Mouse (Mus musculus): ENCODE data around the gene Spg11. TPM values are rescaled to one million over a fixed set of nuclear protein-coding genes. Genes with fewer than 3 reads are reported as not detected.
A peak's percentile ranks its signal among the peaks of the same experiment; 100 is the strongest.

Spg11 gene
- polyA plus RNA-seq, 1 experiment, result 7.1 TPM

DNA sequence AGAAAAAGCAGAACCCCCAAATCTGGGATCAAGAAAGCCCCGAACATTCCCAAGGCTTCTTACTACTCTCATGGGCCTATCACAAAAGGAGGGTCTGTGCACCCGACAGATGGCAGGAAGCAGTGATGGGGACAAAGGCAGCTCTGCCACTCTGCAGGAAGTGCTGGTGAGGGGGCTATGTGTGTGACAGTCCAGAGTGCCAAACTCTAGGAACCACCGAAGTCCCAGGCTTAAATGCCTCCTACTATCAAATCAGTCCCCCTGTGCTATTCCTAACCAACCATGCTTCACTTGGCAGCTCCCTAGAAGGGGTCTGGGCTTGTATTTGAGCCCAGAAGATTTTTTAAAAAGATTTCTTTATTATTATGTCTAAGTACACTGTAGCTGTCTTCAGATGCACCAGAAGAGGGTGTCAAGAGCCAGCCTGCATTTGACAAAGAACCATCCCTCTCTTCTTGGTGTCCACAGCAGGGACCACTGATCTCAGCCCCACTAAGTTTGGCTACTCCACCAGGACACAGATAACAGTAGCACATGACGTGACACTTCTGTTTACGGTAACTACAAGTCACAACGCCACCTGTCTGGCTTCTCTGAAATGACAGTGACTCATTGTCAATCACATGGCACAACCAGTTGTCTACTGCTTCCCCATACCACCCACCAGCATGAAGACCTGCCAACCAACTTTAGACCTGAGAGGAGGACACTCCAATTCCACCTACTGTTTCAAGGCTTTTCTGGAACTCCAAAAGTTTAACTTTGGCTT, 48.9 kb downstream of the Spg11 start:
- Histone ChIP-seq H3K4me1 (ENCODE audit: control insufficient read depth, insufficient read depth, insufficient read length) (no peaks in the 10 kb centered on the region), H3K27me3 (ENCODE audit: control insufficient read depth, insufficient read depth, low read length) (no peaks in the 10 kb centered on the region), H3K27ac (ENCODE audit: insufficient read depth, low read length) (no peak overlapping the region), H3K4me3 (ENCODE audit: extremely low read depth, insufficient read depth, insufficient read length) (no peak overlapping the region), H3K36me3 (ENCODE audit: control insufficient read depth, insufficient read depth, low read length) (peaks cover 17% of the 10 kb centered on the region)
- TF ChIP-seq POLR2A (IDR thresholded peaks at IDR 0.05; ENCODE audit: low read depth, low read length), result no peak
- TF ChIP-seq CTCF (IDR thresholded peaks at IDR 0.05; ENCODE audit: extremely low read depth, insufficient read depth, insufficient read length, insufficient replicate concordance), result no peak
- peak in 1 of 2 experiments; percentile 12 for DNase-seq (ENCODE audit: low read depth in 1 of 2, low spot score in 2 of 2)
- 90% methylated on average over 6 of the region's 6 CpGs for WGBS

GRCm38 (mm10) chr2:122066241-122066640, 51.9 kb downstream of the Spg11 start:
- 86% methylated on average over 8 of the region's 8 CpGs for WGBS
- Histone ChIP-seq H3K36me3 (ENCODE audit: control insufficient read depth, insufficient read depth, low read length) (peaks cover 15% of the 10 kb centered on the region), H3K4me3 (ENCODE audit: extremely low read depth, insufficient read depth, insufficient read length) (no peak overlapping the region), H3K4me1 (ENCODE audit: control insufficient read depth, insufficient read depth, insufficient read length) (no peaks in the 10 kb centered on the region), H3K27ac (ENCODE audit: insufficient read depth, low read length) (no peak overlapping the region), H3K27me3 (ENCODE audit: control insufficient read depth, insufficient read depth, low read length) (no peaks in the 10 kb centered on the region)
- DNase-seq (ENCODE audit: low read depth in 1 of 2, low spot score in 2 of 2), result no peak
- TF ChIP-seq POLR2A (IDR thresholded peaks at IDR 0.05; ENCODE audit: low read depth, low read length), result no peak
- no peak for TF ChIP-seq CTCF (IDR thresholded peaks at IDR 0.05; ENCODE audit: extremely low read depth, insufficient read depth, insufficient read length, insufficient replicate concordance)

DNA sequence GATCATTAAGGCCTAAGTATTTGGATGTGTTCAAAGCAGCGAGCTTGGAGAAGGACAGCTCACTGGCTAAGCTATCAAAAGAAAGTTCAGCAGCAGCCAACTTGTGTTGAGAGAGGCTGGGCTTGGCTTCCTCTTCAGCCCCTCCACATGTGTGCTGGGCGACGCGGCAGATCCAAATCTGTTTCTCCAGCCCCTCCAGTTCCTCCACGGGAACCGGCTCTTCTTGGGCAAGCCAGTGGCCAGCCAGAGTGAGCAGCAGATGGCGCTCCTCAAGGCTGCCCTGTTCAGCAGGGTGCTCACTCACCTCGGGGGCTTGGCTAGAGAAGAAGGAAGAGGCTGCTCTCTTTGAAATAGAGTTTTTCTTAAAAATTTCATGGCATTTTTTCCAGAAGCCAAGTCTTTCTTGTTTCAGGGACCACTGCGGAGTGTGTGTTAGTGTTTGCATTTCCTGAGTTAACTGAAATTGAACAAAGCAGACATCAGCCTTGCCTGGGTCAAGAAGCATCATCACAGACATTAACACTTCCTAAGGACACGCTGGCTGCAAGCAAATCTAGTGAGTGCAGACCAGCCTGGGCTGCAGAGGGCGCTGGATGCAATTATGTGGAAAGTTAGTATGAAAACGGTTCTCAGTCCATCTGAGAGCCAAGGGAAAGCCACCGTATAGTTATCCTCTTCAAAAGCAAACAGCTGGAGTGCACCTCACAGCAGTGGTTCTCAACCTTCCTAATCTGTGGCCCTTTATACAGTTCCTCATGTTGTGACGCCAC, 52.8 kb downstream of the Spg11 start:
- no peak overlapping the region for H3K4me3 ChIP-seq (ENCODE audit: extremely low read depth, insufficient read depth, insufficient read length)
- peaks cover 13% of the 10 kb centered on the region for H3K36me3 ChIP-seq (ENCODE audit: control insufficient read depth, insufficient read depth, low read length)
- no peaks in the 10 kb centered on the region for H3K27me3 ChIP-seq (ENCODE audit: control insufficient read depth, insufficient read depth, low read length)
- TF ChIP-seq CTCF (IDR thresholded peaks at IDR 0.05; ENCODE audit: extremely low read depth, insufficient read depth, insufficient read length, insufficient replicate concordance) (no peak), POLR2A (IDR thresholded peaks at IDR 0.05; ENCODE audit: low read depth, low read length) (no peak)
- no peak overlapping the region for H3K27ac ChIP-seq (ENCODE audit: insufficient read depth, low read length)
- no peaks in the 10 kb centered on the region for H3K4me1 ChIP-seq (ENCODE audit: control insufficient read depth, insufficient read depth, insufficient read length)
- WGBS, result 71% methylated on average over 14 of the region's 14 CpGs
- no peak for DNase-seq (ENCODE audit: low read depth in 1 of 2, low spot score in 2 of 2)

GRCm38 (mm10) chr2:122059365-122060115, 58.6 kb downstream of the Spg11 start:
- no peak for TF ChIP-seq POLR2A (IDR thresholded peaks at IDR 0.05; ENCODE audit: low read depth, low read length)
- TF ChIP-seq CTCF (IDR thresholded peaks at IDR 0.05; ENCODE audit: extremely low read depth, insufficient read depth, insufficient read length, insufficient replicate concordance), result no peak
- no peaks in the 10 kb centered on the region for H3K27me3 ChIP-seq (ENCODE audit: control insufficient read depth, insufficient read depth, low read length)
- 91% methylated on average over 11 of the region's 11 CpGs for WGBS
- DNase-seq (ENCODE audit: low read depth in 1 of 2, low spot score in 2 of 2), result no peak
- peaks cover 21% of the 10 kb centered on the region for H3K36me3 ChIP-seq (ENCODE audit: control insufficient read depth, insufficient read depth, low read length)
- no peaks in the 10 kb centered on the region for H3K4me1 ChIP-seq (ENCODE audit: control insufficient read depth, insufficient read depth, insufficient read length)
- H3K4me3 ChIP-seq (ENCODE audit: extremely low read depth, insufficient read depth, insufficient read length), result no peak overlapping the region
- no peak overlapping the region for H3K27ac ChIP-seq (ENCODE audit: insufficient read depth, low read length)

DNA sequence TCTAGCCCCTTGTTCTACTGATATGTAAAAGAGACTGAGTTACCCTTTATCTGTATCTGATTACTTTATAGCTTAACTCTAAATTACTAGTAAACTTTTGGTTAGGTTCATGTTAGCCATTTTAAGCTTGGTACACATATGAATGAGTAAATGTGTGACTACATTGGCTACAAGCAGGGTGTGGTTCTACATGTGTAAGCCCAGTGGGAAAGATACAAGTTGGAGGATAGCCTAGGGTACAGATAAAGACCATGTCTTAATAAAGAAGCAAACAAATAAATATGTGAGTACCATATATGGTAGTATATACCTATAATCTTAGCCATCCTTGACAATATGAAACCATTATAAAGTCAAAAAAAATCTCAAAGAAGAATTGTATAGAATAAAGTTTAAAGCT, 74.3 kb downstream of the Spg11 start:
- Histone ChIP-seq H3K27me3 (ENCODE audit: control insufficient read depth, insufficient read depth, low read length) (no peaks in the 10 kb centered on the region), H3K36me3 (ENCODE audit: control insufficient read depth, insufficient read depth, low read length) (peaks cover 15% of the 10 kb centered on the region), H3K27ac (ENCODE audit: insufficient read depth, low read length) (no peak overlapping the region), H3K4me3 (ENCODE audit: extremely low read depth, insufficient read depth, insufficient read length) (no peak overlapping the region), H3K4me1 (ENCODE audit: control insufficient read depth, insufficient read depth, insufficient read length) (no peaks in the 10 kb centered on the region)
- no peak for DNase-seq (ENCODE audit: low read depth in 1 of 2, low spot score in 2 of 2)
- TF ChIP-seq CTCF (IDR thresholded peaks at IDR 0.05; ENCODE audit: extremely low read depth, insufficient read depth, insufficient read length, insufficient replicate concordance) (no peak), POLR2A (IDR thresholded peaks at IDR 0.05; ENCODE audit: low read depth, low read length) (no peak)

DNA sequence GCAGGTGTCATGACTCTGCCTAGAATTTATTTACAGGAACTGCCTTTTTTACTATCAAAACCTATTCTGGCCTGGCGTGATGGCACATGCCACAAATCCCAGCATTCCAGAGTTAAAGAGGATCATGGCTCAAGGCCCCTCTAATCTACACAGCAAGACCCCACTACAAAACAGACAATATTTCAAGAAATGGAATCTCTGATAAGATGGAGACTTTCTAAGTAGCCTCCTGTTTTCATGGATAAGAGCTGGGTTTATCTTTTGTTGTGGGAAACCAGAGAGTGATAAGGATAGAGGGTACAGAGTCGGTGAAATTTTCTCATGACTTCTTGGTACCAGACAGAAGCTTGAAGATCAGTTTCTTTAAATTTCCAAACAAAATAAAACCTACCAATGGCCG, 82.1 kb downstream of the Spg11 start:
- peaks cover 2% of the 10 kb centered on the region for H3K36me3 ChIP-seq (ENCODE audit: control insufficient read depth, insufficient read depth, low read length)
- H3K4me3 ChIP-seq (ENCODE audit: extremely low read depth, insufficient read depth, insufficient read length), result no peak overlapping the region
- H3K4me1 ChIP-seq (ENCODE audit: control insufficient read depth, insufficient read depth, insufficient read length), result no peaks in the 10 kb centered on the region
- TF ChIP-seq CTCF (IDR thresholded peaks at IDR 0.05; ENCODE audit: extremely low read depth, insufficient read depth, insufficient read length, insufficient replicate concordance), result no peak
- no peak for TF ChIP-seq POLR2A (IDR thresholded peaks at IDR 0.05; ENCODE audit: low read depth, low read length)
- WGBS, result 79% methylated on average over 3 of the region's 3 CpGs
- H3K27me3 ChIP-seq (ENCODE audit: control insufficient read depth, insufficient read depth, low read length), result no peaks in the 10 kb centered on the region
- no peak for DNase-seq (ENCODE audit: low read depth in 1 of 2, low spot score in 2 of 2)
- H3K27ac ChIP-seq (ENCODE audit: insufficient read depth, low read length), result no peak overlapping the region
